Mouse (Mus musculus) cerebellum, postnatal 25 days (tissue): Measurements from ENCODE around the gene Acbd4.

Experiments
- DNase-seq, 2 experiments: peaks; one replicate each; pipeline ENCODE4 v3.0.0; 2021; ENCODE audit warnings: mixed read lengths in 2 of 2

The Acbd4 gene

GRCm38 (mm10) chr11:103142441-103143182 is 41.1 kb downstream of the Acbd4 start:
- peak; percentile 86 to 90 for DNase-seq

GRCm38 (mm10) chr11:103144309-103145285 is 43.1 kb downstream of the Acbd4 start:
- no peak for DNase-seq

GRCm38 (mm10) chr11:103146386-103146785 is 44.9 kb downstream of the Acbd4 start:
- DNase-seq, result no peak

GRCm38 (mm10) chr11:103147766-103148165 is 46.3 kb downstream of the Acbd4 start:
- DNase-seq, result no peak

GRCm38 (mm10) chr11:103149771-103150170 is 48.3 kb downstream of the Acbd4 start:
- no peak for DNase-seq

GRCm38 (mm10) chr11:103158621-103159478 is 57.4 kb downstream of the Acbd4 start:
- DNase-seq, result peak; percentile 99

GRCm38 (mm10) chr11:103160738-103161137 is 59.3 kb downstream of the Acbd4 start:
- DNase-seq, result no peak

GRCm38 (mm10) chr11:103161449-103161848 is 60.0 kb downstream of the Acbd4 start:
- DNase-seq, result no peak
